Mouse (Mus musculus): ENCODE results near the gene Plce1.

Gene Plce1

DNA sequence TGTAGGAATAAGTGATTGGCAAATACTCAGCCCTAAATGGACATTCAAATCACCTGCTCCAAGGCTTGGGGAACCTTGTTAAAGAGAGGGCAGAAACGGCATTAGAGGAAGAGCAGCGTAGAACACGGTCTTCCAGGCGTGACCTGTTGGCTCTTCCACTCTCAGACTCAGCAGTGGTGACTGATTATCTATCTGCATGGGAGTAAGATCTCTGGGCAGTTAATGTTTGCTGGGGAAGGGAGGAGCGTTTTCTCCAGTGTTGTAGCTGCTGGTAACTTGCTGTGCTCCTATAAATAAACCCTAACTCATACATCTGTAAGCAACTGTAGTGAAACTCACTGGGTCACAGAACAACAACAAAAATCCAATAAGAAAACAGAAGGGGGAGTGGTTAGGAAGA is 108.6 kb downstream of the Plce1 start:
- no peak for DNase-seq (ENCODE audit: low spot score)

DNA sequence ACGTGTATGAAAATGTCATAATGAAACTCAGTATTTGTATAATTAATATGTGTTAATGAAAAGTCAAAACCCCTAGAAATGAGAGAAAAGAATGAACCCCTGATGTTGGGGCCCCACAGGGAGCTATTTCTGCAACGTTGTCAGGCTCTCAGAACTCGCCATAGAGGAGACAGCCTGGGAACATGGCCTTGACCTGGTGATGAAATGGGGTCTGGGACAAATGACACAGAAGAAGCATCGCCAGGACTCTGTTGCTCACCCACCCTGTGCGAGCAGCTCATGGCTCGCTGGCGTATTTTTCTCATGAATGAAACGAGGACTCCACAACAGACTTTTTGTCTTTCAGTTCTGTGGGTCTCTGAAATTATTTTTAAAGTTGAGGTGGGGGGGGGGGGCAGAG is 109.0 kb downstream of the Plce1 start:
- no peak for DNase-seq (ENCODE audit: low spot score)

DNA sequence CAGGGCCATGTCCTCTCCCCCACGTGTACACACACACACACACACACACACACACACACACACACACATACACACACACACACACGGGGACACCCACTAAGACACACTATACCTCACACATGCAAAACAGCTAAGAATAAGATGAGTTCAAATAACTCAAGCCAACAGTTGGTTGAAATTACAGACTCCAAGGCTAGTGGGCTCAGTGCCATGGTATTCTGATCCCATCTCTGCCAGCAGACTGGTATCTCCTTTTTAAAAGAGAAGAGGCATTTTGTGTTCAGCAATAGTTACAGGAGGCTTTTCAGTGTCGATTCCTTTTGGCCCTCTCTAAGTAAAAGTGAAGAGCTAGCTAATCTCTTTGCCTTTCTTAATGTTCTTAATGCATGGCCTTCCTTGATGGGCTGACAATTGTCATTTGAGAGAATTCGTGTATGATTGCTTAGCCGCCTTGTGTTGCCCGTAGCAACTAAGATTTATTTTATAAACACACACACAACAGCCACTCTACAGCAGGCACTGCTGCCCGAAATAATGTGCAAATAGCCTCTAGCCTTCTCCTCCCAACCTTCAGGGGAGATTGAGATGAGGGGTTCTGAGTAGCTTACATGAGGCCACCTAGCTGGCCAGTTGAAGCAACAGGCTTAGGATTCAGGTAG is 111.8 kb downstream of the Plce1 start:
- DNase-seq (ENCODE audit: low spot score) = no peak

DNA sequence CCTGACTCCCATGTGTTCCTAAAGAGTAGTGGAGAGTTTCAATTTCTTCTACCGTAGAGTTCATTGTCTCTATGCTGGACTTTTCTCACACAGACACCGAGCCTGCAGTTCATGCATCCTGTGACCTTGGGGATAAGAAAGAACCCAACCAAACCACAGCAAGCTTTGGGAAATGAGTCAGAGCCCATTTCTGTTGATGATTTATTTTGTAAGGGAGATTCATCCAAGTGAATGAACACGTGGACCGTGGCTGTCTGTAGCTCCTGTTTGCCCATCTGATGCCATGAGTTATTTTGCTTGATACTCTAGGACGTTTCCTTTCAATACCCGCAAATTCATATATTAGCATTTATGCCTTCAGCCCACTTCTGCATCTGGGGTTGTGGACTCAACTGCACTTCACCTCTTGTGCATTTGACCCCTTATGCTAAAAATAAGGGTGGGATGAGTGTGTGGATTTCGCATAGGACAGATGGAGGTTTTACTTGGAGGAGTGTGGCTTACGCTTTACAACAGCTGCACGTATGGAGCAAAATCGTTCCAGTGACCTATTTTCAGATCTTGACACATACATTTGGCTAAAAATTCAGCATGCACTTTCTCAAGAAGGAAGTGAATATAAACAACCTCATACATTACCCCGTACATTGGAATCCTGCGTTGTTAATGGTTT is 112.5 kb downstream of the Plce1 start:
- no peak for DNase-seq (ENCODE audit: low spot score)

DNA sequence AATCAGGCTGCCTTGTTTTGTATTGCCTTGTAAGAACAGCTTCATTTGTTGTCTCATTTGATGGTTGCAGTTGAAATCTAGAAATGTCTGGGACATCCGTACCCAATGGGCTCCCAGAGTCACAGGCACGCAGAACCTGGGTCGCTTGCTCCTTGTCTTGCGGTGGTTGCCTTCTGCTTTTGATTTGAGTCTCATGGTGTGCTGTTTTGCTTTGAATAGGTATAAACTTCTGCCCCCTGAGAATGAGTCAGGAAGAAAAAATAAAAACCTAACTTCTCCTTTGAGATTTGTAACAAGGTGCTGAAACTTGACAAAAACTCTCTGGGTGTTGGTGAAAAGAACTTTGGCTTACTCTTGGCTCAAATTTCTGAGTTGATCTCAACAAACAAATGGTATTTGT is 115.2 kb downstream of the Plce1 start:
- no peak for DNase-seq (ENCODE audit: low spot score)

DNA sequence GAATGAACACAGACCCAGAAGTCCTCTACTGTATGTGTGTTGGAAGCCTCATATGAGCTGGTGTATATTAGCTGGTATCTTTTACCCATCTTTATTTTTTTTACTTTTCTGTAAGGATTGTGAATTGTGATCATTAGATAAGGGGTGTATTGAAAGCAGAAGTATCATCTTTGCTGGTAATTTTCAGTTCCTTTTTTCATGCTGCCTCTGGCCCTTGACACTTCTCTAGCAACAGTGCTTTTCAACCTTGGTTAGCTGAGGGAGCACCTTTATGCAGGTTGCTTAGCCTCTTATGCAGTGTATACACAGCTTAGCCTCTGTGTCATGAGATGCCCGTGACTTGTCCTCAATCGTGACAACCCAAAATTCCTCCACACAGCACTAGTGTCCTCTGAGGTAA is 116.5 kb downstream of the Plce1 start:
- DNase-seq (ENCODE audit: low spot score) = no peak

DNA sequence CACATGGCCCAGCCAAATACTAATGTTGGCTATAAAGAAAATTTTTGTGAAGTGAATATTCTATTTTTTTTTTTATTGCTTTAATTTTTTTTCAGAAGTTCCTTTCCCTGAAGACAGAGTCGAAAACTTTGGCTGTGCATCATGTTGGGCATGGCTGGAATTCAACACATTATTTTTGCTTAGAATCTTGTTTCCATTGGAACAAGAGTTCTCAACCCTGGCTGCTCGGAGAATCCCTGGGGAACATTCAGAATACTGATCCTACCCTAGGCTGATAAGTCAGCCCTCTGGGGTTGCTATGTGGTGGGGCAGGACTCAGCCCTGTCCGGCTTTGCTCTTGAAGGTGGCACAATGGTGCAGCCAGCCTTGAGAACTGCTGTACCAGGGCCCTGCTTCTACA is 118.1 kb downstream of the Plce1 start:
- no peak for DNase-seq (ENCODE audit: low spot score)

DNA sequence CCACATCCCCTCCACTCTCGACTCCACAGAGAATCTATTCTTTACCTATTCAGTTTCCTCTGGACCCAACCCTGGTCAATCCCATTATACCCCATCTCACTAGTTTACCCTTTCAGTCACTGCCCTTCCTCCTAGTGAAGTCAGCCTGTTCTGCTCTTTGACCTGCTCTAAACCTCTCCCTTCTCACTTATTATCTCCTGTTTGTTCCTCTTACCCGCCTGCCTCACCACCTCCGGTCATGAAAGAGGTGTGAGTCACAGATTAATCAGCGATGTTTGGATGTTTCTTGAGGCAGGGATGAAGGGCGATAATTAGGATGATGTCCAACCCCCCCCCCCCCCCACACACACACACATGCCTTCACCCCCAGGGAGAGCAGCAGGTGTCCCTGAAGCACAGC is 120.2 kb downstream of the Plce1 start:
- no peak for DNase-seq (ENCODE audit: low spot score)

DNA sequence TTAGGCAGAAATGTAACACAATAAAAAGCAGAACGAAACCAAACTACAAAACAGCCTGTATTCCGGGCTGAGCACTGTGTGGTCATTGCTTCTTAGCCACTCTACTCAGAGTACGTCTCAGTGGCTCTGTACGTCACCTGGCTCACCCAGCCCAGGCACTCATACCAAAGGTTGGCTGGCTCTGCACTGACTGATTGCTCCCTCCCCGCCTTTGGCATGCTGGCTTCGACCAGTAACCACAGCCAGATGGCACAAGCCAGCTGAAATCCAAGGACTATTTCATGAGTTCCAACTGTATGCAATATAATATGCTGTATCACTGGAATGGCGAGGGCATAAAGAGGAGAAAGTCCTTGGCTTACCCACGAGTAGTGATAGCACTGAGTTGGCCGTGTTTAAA is 121.9 kb downstream of the Plce1 start:
- no peak for DNase-seq (ENCODE audit: low spot score)

DNA sequence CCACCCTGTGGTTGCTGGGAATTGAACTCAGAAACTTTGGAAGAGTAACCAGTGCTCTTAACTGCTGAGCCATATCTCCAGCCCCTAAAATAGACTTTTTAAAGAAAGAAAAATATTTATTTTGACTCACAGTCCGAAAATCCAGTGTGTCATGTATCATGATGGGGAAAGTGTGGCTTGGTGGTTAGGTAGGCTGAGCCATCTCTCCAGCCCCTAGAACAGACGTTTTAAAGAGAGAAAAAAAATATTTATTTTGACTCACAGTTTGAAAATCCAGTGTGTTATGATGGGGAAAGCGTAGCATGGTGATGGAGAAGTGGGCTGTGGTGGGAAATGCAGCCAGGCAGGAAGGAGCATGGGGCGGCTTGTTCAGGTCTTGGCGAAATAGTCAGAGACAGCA is 126.3 kb downstream of the Plce1 start:
- no peak for DNase-seq (ENCODE audit: low spot score)

DNA sequence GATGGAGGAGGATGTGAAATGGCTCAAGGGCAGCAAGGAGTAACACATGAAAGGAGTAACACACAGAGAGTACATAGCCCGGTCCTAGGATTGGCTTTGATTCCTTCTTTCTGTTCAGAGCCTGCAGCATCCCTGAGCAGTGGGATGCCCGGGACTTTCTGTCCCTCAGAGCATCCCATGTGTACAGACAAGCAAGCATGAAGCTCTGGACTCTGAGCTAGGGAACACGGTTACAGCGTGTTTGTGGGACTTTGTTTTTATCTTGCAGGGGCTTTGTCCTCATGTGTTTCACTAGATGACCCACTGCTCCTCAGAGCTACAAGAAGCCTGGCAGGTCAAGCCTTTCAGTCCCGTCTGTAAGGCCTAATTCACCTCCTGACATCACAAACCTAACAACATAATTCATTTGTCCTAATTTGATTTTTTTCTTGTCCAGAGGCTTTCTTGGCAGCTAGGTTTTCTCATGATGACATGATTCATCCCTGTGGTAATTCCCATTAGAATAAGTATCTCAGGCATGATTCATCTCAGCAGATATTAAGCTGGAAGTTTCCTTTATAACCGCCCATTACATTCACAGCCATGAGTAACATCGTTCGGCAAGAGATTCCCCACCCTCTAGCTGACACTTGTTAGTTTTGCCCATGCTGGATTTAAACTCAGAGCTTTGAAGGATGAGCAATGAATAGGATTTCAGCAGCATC is 128.2 kb downstream of the Plce1 start:
- DNase-seq (ENCODE audit: low spot score) = no peak

DNA sequence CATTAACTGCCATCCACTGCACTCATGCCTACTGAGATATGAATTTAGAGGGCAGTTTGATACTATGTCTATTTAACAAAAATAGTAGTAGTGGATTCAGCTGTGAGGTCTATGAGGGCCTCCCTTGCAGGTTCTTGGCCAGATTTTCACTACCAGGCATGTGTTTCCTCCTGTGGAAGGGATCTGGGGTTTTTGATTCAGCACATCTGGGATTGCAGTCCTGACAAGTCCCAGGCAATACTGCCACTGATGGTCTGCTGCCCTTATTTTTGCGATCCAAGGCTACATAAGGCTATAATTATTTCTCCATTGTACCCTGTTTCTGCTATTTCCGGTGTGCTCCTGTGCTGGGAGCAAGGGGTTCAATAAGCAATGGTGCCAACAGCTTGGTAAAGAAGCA is 129.4 kb downstream of the Plce1 start:
- DNase-seq (ENCODE audit: low spot score) = no peak

DNA sequence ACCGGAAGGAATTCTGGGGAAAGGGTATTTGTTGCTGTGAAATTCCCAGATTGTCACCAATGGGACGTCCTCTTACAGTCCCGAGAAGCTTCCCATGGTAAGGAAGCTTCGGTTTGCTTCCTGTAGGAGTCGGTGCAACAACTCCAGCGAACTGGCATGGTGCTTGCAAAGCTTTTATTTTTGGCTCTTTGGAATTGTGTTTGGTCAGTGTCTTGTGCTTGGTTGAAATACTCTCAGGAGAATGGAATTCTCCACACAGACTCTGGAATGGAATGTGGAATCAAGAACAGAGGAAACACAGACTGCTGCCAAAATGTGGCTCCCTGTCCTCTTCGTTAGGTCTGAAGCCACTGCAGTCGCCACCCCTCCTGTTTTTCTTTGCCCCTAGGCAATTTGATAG is 129.9 kb downstream of the Plce1 start:
- no peak for DNase-seq (ENCODE audit: low spot score)

DNA sequence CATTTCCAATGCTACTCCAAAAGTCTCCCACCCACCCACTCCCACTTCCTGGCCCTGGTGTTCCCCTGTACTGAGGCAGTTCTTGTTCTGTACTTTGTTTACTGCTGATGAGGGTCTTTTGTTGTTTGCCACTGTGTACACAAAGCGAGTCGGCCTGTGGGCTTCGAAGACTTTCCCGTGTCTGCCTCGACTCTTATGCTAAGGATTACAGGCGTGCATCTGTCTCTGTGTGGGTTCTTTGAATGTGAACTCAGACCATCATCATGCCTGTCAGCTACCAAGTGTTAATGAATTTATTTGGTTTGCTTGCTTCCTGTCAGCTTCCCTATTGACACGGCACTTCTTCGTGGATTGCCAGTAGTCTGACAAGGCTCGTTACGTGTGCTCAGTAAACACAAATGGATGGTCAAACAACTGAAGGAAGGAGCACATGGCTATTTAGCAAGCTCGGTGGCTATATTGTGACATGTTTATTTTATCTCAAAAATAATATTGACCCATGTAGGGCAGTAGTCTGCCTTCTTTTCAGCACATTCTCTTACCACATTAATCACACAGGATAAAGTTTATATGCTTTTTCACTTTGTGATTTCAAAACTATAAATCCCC is 133.3 kb downstream of the Plce1 start:
- DNase-seq (ENCODE audit: low spot score) = no peak

DNA sequence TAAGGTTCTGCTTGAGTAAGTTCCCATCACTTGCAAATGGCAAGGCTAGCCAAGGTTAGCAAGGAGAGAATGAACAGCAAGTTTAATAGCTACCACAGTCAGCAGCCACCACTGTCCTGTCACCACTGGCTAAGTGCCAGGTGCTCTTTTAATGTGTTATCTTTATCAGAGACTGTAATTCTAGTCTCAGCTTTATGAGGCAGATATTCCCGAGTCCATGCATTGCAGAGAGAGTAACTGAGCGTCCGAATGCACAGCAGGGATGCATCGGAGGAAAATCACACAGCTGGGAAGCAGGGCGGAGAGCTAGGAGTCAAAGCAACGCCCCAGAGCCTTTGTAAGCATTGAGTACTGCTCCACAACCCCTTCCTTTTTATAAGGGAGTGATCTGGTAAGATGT is 134.4 kb downstream of the Plce1 start:
- no peak for DNase-seq (ENCODE audit: low spot score)

DNA sequence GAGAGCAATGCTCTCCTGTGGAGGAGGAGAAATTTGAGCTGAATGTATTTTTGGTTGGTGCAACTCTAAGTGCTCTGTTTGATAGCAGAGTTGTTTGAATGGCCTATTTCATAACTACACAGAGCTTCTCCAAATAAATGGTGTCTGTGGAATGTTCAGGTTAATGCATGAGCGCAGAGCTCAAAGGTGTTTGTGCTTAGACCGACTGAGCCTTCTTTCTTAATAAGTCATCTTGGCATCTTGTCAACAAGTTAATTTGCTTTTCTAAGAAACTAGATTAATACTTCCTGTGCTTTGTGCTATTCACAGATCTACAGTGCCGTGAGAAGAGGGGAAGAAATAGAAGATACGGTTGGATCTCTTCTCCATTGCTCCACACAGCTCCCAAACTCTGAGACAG is 139.2 kb downstream of the Plce1 start:
- no peak for DNase-seq (ENCODE audit: low spot score)

DNA sequence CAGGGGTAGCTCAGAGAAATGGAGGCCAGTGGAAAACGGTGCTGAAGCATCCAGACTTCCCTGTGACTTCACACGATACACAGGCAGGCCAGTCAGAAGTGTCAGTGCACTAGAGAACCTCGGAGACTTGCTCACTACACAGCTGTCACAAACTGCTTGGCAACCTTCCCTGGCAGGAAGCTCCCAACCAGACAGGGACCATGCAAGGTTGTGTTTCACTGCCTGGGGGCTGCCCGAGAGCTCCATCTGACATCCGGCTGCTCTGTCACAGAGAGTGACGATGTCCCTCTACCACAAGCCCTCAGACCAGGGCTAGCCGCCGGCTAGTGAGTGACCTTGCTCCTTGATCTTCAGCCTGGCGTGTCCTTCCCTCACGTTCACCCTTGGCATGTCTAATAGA is 140.6 kb downstream of the Plce1 start:
- no peak for DNase-seq (ENCODE audit: low spot score)

DNA sequence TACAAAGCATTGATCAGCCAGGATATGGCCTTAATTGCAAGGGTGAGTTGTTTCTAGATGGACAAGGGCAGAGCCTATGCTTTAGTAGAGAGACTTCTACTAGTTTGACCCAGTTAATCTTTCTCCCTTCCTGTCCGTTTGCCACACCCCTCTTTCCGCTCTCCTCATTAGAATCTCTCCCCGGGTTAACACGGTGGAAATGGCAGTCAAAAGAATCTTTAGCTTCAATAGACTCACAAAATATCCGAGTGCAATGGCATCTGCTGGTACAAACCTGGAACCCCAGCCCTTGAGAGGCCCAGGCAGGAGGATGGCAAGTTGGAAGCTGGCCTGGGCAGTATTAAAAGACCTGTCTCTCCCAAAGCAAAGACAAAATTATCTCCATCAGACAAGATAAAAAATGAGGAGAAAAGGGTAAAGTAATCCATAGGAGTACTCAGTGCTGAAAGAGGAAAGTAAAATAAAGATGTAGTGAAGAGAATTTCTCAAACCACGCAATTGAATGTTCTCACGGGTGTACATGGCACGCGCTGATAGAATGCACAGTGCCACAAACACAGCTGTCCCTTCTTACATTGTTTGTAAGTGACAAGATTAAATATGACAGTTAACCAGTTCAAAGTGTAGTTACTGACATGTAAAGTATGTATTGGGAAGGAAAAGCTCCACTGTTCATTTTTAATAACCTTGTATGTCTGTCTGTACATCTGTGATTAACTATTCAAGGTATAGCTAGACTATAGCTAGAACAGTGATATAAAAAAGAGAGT is 145.5 kb downstream of the Plce1 start:
- DNase-seq (ENCODE audit: low spot score) = no peak

DNA sequence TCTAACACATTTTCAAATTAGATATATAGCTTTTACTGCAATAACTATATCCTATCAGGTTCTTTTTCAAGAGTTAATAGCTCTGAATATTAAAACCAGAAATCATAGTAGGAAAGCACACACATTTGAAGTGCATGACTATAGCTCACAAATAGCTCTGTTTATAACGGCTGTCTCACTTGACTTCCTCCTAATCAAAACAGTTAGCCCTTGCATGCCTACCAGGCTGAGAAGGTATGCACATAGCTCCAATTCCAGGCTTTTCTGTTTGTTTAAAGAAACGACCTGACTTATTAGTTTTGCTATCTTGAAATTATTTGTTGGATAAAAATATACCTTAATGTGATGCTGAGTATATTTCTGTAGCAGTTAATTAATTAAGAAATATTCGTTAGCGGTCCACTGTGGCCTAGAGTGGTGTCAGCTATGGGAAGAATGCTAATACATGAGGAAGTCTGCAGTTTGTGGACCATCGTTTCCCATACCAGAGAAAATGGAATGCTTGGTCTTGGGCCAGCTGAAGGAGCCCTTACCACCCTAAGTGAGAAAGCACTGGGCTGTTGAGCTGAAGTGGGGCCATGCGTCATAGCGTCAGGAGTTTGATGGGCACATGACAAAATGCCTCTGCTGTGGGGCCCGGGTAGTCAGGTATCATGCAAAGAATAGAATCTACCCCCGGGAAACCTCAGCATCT is 146.3 kb downstream of the Plce1 start:
- DNase-seq (ENCODE audit: low spot score) = no peak

DNA sequence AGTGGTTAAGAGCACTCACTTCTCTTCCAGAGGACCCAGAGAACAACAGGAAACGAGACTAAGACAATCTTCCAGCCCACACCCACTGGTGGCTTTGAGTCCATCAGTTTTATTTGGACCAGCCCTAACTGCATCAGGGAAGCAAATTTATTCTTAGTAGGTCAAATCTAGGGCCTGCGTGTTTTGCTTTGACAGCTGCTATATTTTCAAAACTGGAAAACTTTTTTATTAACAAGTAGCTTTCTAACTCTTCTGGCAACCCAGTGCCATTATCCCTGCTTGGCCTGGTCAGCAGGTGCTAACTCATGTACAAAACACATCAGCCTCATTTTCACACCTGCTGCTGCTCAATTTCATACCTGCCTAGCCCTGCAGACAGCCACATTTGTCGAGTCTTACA is 151.3 kb downstream of the Plce1 start:
- DNase-seq (ENCODE audit: low spot score) = no peak

DNA sequence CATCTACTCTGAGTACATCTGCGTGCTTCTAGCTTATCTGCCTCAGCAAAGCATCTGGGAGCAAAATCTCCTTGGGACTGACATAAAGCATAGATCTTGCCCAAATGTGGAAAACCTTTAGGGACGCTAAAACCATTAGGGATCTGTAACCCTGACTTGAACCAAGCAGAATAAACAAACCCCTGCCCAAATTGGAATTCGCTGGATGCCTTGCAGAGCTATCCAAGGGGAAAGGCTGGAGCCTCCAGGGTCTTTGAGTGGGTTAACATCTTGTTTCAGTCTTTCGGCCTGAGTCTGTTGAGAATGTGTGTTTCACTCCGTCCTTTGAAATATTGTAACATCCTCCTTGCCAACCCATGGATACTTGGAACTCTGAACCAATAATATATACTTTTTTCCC is 152.4 kb downstream of the Plce1 start:
- DNase-seq (ENCODE audit: low spot score) = peak; percentile 26

DNA sequence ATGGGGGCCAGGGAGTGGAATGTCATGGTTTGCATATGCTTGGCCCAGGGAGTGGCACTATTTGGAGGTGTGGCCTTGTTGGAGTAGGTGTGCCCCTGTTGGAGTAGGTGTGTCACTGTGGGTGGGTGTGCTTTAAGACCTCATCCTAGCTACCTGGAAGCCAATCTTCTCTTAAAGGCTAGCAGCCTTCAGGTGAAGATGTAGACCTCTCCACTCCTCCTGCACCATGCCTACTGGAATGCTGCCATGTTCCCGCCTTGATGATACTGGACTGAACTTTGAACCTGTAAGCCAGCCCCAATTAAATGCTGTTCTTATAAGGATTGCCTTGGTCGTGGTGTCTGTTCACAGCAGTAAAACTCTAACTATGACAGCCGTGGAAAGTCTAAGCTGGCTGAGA is 158.1 kb downstream of the Plce1 start:
- DNase-seq (ENCODE audit: low spot score) = no peak
